Mouse (Mus musculus): ENCODE results near the gene Ubr3. TPM values are rescaled to one million over a fixed set of nuclear protein-coding genes. Genes with fewer than 3 reads are reported as not detected.

Gene Ubr3
- polyA plus RNA-seq, 1 experiment from 2014 or later: 18.2 TPM

DNA sequence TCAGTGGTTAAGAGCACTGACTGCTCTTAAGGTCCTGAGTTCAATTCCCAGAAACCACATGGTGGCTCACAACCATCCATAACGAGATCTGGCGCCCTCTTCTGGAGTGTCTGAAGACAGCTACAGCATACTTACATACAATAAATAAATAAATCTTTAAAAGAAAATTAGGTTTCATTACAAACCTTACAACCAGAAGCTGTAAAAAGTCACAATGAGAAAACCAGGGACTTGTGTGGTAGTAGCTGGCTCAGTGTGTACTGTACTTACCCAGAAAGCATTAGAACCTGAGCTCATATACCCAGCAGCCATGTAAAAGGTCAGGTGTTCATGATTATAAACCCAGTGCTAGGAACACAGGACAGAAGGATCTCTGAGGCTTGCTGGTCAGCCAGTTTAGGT is 13.1 kb upstream of the Ubr3 start:
- Histone ChIP-seq H3K27me3 (ENCODE audit: control insufficient read depth, insufficient read depth, low read length) (no peaks in the 10 kb centered on the region), H3K4me3 (ENCODE audit: low read depth, low read length) (no peak overlapping the region), H3K27ac (ENCODE audit: low read depth, low read length) (no peak overlapping the region), H3K36me3 (ENCODE audit: control insufficient read depth, insufficient read depth, low read length) (no peaks in the 10 kb centered on the region), H3K4me1 (replicated peaks; ENCODE audit: control insufficient read depth, insufficient read depth, low read length) (no peaks in the 10 kb centered on the region), H3K9ac (ENCODE audit: low read depth, low read length) (no peak overlapping the region), H3K9me3 (ENCODE audit: control insufficient read depth, low read length) (no peaks in the 10 kb centered on the region), H3K4me2 (replicated peaks; ENCODE audit: low read depth, low read length) (no peak overlapping the region)
- ATAC-seq (ENCODE audit: low FRiP score): no peak
- DNase-seq (ENCODE audit: low spot score): no peak
- 72% methylated on average over 2 of the region's 2 CpGs for WGBS

- DNase-seq (ENCODE audit: low spot score) (no peak), ATAC-seq (ENCODE audit: low FRiP score) (no peak)
- no peaks in the 10 kb centered on the region for H3K9me3 ChIP-seq (ENCODE audit: control insufficient read depth, low read length)
- WGBS: 62% methylated on average over 6 of the region's 6 CpGs
- no peaks in the 10 kb centered on the region for H3K27me3 ChIP-seq (ENCODE audit: control insufficient read depth, insufficient read depth, low read length)
- peak overlapping the region; percentile 57 for H3K4me3 ChIP-seq (ENCODE audit: low read depth, low read length)
- H3K4me2 ChIP-seq (replicated peaks; ENCODE audit: low read depth, low read length): peak overlapping the region; percentile 73
- no peak overlapping the region for H3K27ac ChIP-seq (ENCODE audit: low read depth, low read length)
- H3K36me3 ChIP-seq (ENCODE audit: control insufficient read depth, insufficient read depth, low read length): no peaks in the 10 kb centered on the region
- no peak overlapping the region for H3K9ac ChIP-seq (ENCODE audit: low read depth, low read length)
- no peaks in the 10 kb centered on the region for H3K4me1 ChIP-seq (replicated peaks; ENCODE audit: control insufficient read depth, insufficient read depth, low read length)
These were observed 12.5 kb upstream of the Ubr3 start for GRCm38 (mm10) chr2:69884581-69884980.

DNA sequence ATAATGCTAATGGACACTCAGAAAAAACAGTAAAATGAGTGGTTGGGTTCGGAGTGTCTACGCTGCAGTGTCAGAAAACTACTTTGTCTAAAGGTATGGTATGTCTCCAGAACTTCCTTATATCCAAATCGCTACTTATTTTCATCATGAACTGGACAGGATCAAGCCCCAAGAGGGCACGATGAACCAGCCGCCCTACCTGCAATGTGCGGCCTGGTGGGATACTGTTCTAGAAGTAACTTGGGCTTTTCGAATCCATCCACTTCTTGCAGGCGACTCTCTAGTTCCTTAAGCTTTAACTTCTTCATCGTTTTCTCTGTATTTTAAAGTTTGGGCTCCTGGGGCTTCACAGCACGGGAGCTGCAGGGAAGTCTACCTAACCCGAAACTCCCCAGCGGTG is 12.0 kb upstream of the Ubr3 start:
- 8% methylated on average over 12 of the region's 12 CpGs for WGBS
- H3K4me2 ChIP-seq (replicated peaks; ENCODE audit: low read depth, low read length): peak overlapping the region; percentile 73
- H3K4me3 ChIP-seq (ENCODE audit: low read depth, low read length): peak overlapping the region; percentile 57
- DNase-seq (ENCODE audit: low spot score) (no peak), ATAC-seq (ENCODE audit: low FRiP score) (peak; percentile 2; the same call in 1 of the 2 replicates)
- no peak overlapping the region for H3K27ac ChIP-seq (ENCODE audit: low read depth, low read length)
- H3K4me1 ChIP-seq (replicated peaks; ENCODE audit: control insufficient read depth, insufficient read depth, low read length): no peaks in the 10 kb centered on the region
- H3K36me3 ChIP-seq (ENCODE audit: control insufficient read depth, insufficient read depth, low read length): no peaks in the 10 kb centered on the region
- H3K9me3 ChIP-seq (ENCODE audit: control insufficient read depth, low read length): no peaks in the 10 kb centered on the region
- H3K9ac ChIP-seq (ENCODE audit: low read depth, low read length): peak overlapping the region; percentile 87
- H3K27me3 ChIP-seq (ENCODE audit: control insufficient read depth, insufficient read depth, low read length): no peaks in the 10 kb centered on the region

GRCm38 (mm10) chr2:69885451-69886305 is 11.4 kb upstream of the Ubr3 start, which contains the start of gene Mettl5:
Gene Mettl5 (minus strand): TSS chr2:69885615.
- Histone ChIP-seq H3K4me1 (replicated peaks; ENCODE audit: control insufficient read depth, insufficient read depth, low read length) (no peaks in the 10 kb centered on the region), H3K9ac (ENCODE audit: low read depth, low read length) (peak within 1 kb of the TSS; percentile 87), H3K9me3 (ENCODE audit: control insufficient read depth, low read length) (no peaks in the 10 kb centered on the region), H3K27ac (ENCODE audit: low read depth, low read length) (no peak within 1 kb of the TSS), H3K36me3 (ENCODE audit: control insufficient read depth, insufficient read depth, low read length) (no peaks in the 10 kb centered on the region), H3K4me2 (replicated peaks; ENCODE audit: low read depth, low read length) (peak within 1 kb of the TSS; percentile 73), H3K27me3 (ENCODE audit: control insufficient read depth, insufficient read depth, low read length) (no peaks in the 10 kb centered on the region), H3K4me3 (ENCODE audit: low read depth, low read length) (peak within 1 kb of the TSS; percentile 57)
- DNase-seq (ENCODE audit: low spot score): peak; percentile 90
- WGBS: 2% methylated on average over 45 of the region's 45 CpGs
- ATAC-seq (ENCODE audit: low FRiP score): peak; percentile 92

DNA sequence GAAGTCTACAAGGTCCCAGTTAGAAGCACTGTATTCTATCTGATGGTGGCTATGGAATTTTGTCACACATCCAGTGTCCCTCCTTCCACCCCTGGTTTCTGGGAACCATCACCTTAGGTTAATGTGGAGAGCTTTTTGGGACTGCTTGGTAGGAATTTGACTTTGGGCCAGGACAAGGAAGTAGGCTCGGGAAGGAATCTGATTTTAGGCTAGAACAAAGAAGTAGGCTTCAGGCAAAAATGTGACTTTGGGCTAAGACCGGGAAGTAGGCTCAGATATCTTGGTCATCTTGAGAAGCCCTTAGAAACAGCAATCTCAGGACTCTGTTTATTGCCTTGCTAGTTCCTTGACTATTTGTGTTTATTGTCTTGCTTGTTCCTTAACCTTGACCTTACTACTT is 8.1 kb upstream of the Ubr3 start:
- H3K9ac ChIP-seq (ENCODE audit: low read depth, low read length): no peak overlapping the region
- no peaks in the 10 kb centered on the region for H3K9me3 ChIP-seq (ENCODE audit: control insufficient read depth, low read length)
- no peak for ATAC-seq (ENCODE audit: low FRiP score)
- DNase-seq (ENCODE audit: low spot score): no peak
- no peak overlapping the region for H3K27ac ChIP-seq (ENCODE audit: low read depth, low read length)
- H3K4me3 ChIP-seq (ENCODE audit: low read depth, low read length): no peak overlapping the region
- no peaks in the 10 kb centered on the region for H3K27me3 ChIP-seq (ENCODE audit: control insufficient read depth, insufficient read depth, low read length)
- H3K4me1 ChIP-seq (replicated peaks; ENCODE audit: control insufficient read depth, insufficient read depth, low read length): no peaks in the 10 kb centered on the region
- 74% methylated on average over 2 of the region's 2 CpGs for WGBS
- no peak overlapping the region for H3K4me2 ChIP-seq (replicated peaks; ENCODE audit: low read depth, low read length)
- no peaks in the 10 kb centered on the region for H3K36me3 ChIP-seq (ENCODE audit: control insufficient read depth, insufficient read depth, low read length)

GRCm38 (mm10) chr2:69890843-69891242 is 6.2 kb upstream of the Ubr3 start:
- DNase-seq (ENCODE audit: low spot score): no peak
- ATAC-seq (ENCODE audit: low FRiP score): no peak
- no peak overlapping the region for H3K27ac ChIP-seq (ENCODE audit: low read depth, low read length)
- no peaks in the 10 kb centered on the region for H3K4me1 ChIP-seq (replicated peaks; ENCODE audit: control insufficient read depth, insufficient read depth, low read length)
- H3K4me3 ChIP-seq (ENCODE audit: low read depth, low read length): no peak overlapping the region
- H3K9me3 ChIP-seq (ENCODE audit: control insufficient read depth, low read length): no peaks in the 10 kb centered on the region
- H3K4me2 ChIP-seq (replicated peaks; ENCODE audit: low read depth, low read length): no peak overlapping the region
- 66% methylated on average over 7 of the region's 7 CpGs for WGBS
- no peaks in the 10 kb centered on the region for H3K27me3 ChIP-seq (ENCODE audit: control insufficient read depth, insufficient read depth, low read length)
- H3K36me3 ChIP-seq (ENCODE audit: control insufficient read depth, insufficient read depth, low read length): no peaks in the 10 kb centered on the region
- no peak overlapping the region for H3K9ac ChIP-seq (ENCODE audit: low read depth, low read length)

DNA sequence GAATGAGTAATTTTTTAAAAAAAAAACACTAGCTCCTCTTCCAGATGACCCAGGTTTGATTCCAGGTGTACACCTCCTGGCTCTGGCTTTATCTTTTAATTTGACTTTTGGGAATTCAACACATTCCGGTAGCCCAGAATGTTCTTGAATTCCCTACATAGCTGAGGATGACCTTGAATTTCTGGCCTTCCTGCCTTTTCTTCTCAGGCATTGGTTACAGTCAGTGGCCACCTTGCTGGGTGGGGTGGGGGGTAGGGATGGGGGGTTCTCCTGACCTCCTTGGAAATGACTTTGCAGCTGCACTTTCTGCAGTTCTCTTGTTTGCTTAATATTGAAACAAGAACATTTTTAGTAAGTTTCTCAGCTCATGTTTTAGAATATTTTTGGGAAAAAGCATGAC is 3.9 kb upstream of the Ubr3 start:
- DNase-seq (ENCODE audit: low spot score) (no peak), ATAC-seq (ENCODE audit: low FRiP score) (no peak)
- no peak overlapping the region for H3K4me3 ChIP-seq (ENCODE audit: low read depth, low read length)
- no peak overlapping the region for H3K4me2 ChIP-seq (replicated peaks; ENCODE audit: low read depth, low read length)
- 89% methylated on average over 1 of the region's 1 CpGs for WGBS
- no peak overlapping the region for H3K9ac ChIP-seq (ENCODE audit: low read depth, low read length)
- no peaks in the 10 kb centered on the region for H3K9me3 ChIP-seq (ENCODE audit: control insufficient read depth, low read length)
- no peaks in the 10 kb centered on the region for H3K4me1 ChIP-seq (replicated peaks; ENCODE audit: control insufficient read depth, insufficient read depth, low read length)
- H3K36me3 ChIP-seq (ENCODE audit: control insufficient read depth, insufficient read depth, low read length): no peaks in the 10 kb centered on the region
- no peak overlapping the region for H3K27ac ChIP-seq (ENCODE audit: low read depth, low read length)
- no peaks in the 10 kb centered on the region for H3K27me3 ChIP-seq (ENCODE audit: control insufficient read depth, insufficient read depth, low read length)

GRCm38 (mm10) chr2:69893891-69894290 is 3.2 kb upstream of the Ubr3 start:
- Histone ChIP-seq H3K4me1 (replicated peaks; ENCODE audit: control insufficient read depth, insufficient read depth, low read length) (peaks cover 1% of the 10 kb centered on the region; the same call in 1 of the 2 replicates), H3K4me2 (replicated peaks; ENCODE audit: low read depth, low read length) (no peak overlapping the region), H3K9ac (ENCODE audit: low read depth, low read length) (no peak overlapping the region), H3K36me3 (ENCODE audit: control insufficient read depth, insufficient read depth, low read length) (no peaks in the 10 kb centered on the region), H3K9me3 (ENCODE audit: control insufficient read depth, low read length) (no peaks in the 10 kb centered on the region), H3K4me3 (ENCODE audit: low read depth, low read length) (no peak overlapping the region), H3K27ac (ENCODE audit: low read depth, low read length) (no peak overlapping the region), H3K27me3 (ENCODE audit: control insufficient read depth, insufficient read depth, low read length) (no peaks in the 10 kb centered on the region)
- ATAC-seq (ENCODE audit: low FRiP score): no peak
- DNase-seq (ENCODE audit: low spot score): no peak
- 86% methylated on average over 5 of the region's 5 CpGs for WGBS
